Mouse (Mus musculus) cerebellum, adult 2 months (tissue): ENCODE results near the gene Kbtbd12.

ENCODE experiments used
- CTCF ChIP-seq: fragments of 200-500 bp; IDR thresholded peaks from 2 replicates; pipeline ENCODE4 v1.5.1; 2011; ENCODE audit warnings: low read depth, mild to moderate bottlenecking, control low read depth, low read length, moderate library complexity, borderline replicate concordance; ENCODE audit not compliant: insufficient read depth
- POLR2A ChIP-seq: fragments of 200-500 bp; IDR thresholded peaks from 2 replicates; pipeline ENCODE4 v1.6.1; 2011; ENCODE audit warnings: low read length, control low read depth, borderline replicate concordance; ENCODE audit not compliant: insufficient read depth

- TF ChIP-seq POLR2A = no peak
- TF ChIP-seq CTCF = no peak
Observed at GRCm38 (mm10) chr6:88605715-88606114, 32.0 kb downstream of the Kbtbd12 start.
